Mouse (Mus musculus): ENCODE measurements around the gene Pus3. TPM values are rescaled to one million over a fixed set of nuclear protein-coding genes. Genes with fewer than 3 reads are reported as not detected.

Pus3 gene
- polyA plus RNA-seq, 1 experiment, result 12.7 TPM

DNA sequence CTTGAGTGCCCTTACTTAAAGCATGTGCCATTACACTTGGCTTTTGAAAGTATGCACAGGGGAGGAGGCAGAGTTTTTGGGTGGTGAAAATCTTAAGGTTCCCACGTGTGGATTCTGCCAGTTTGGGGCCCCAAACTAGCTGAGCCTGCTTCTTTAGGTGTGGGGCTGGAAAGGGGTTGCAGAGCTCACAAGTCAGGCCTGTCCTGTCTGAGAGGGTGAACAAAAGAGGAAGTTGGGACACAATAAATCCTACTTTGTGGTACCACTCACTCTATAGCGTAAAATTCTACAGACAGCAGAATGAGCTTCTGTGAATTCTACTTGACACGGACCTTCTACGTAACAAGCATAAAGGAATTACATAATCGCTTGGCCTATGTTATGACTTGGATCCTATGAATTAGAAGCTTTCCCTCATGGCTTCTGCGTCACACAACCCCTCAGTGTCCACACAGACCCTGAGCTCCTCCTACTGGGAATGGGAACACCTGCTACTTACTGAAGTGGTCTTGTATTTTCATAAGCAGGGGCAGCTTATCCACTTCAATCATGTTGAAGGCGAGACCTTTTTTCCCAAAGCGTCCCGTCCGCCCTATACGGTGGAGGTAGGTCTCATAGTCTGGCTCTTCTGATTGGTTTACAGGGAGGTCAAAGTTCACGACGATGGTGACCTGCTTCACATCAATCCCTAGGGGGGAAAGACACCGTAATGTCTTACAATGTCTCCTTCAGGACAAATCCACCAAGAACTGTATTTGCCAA, 15.1 kb upstream of the Pus3 start:
- Histone ChIP-seq H3K4me1 (ENCODE audit: control insufficient read depth, insufficient read depth, low read length) (no peaks in the 10 kb centered on the region), H3K4me3 (ENCODE audit: insufficient read depth, low read length) (no peak overlapping the region), H3K27ac (ENCODE audit: insufficient read depth, low read length) (no peak overlapping the region)
- TF ChIP-seq POLR2A (IDR thresholded peaks at IDR 0.05; ENCODE audit: low read depth, low read length), result no peak

GRCm38 (mm10) chr9:35544666-35545065, 13.7 kb upstream of the Pus3 start:
- Histone ChIP-seq H3K4me3 (ENCODE audit: insufficient read depth, low read length) (no peak overlapping the region), H3K27ac (ENCODE audit: insufficient read depth, low read length) (no peak overlapping the region), H3K4me1 (ENCODE audit: control insufficient read depth, insufficient read depth, low read length) (no peaks in the 10 kb centered on the region)
- TF ChIP-seq POLR2A (IDR thresholded peaks at IDR 0.05; ENCODE audit: low read depth, low read length) (no peak), CTCF (IDR thresholded peaks at IDR 0.05; ENCODE audit: borderline replicate concordance, insufficient read depth, low read length) (no peak)

DNA sequence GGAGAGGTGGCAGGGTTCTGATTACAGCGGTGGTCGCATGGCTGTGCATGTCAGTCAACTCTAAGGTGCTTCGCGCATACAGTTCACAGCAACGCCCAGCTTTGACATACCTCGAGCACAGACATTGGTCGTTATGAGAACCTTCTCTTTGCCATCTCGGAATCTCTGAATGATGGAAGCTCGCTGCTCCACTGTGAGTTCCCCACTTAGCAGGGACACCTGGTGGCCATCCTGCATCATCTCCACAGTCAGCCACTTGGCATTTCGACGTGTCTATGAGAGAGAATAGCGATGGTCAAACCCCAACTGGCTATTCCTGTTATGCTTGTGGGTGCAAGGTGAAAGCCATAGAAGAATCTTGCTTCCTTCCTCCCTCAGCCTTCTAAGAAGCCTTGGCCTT, 12.7 kb upstream of the Pus3 start:
- Histone ChIP-seq H3K4me3 (ENCODE audit: insufficient read depth, low read length) (no peak overlapping the region), H3K27ac (ENCODE audit: insufficient read depth, low read length) (no peak overlapping the region), H3K4me1 (ENCODE audit: control insufficient read depth, insufficient read depth, low read length) (no peaks in the 10 kb centered on the region)
- TF ChIP-seq CTCF (IDR thresholded peaks at IDR 0.05; ENCODE audit: borderline replicate concordance, insufficient read depth, low read length) (peak; percentile 26; the same call in 1 of the 2 replicates), POLR2A (IDR thresholded peaks at IDR 0.05; ENCODE audit: low read depth, low read length) (no peak)

DNA sequence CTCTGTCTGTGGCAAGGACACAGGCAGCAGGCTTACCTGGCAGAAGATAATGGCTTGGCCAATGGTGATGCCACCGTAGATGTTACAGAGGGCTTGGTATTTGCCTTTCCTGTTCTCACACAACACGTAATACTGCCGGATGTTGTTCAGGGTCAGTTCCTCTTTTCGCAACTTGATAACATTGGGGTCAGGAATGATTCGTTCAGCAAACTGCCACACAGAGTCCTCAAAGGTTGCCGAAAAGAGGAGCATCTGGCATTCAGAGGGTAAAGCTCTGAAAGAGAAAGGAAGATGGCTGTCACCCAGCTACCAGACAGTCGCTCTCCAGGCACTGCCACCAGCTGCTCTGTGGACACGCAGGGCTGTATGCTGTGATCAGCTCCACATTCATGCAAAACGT, 11.7 kb upstream of the Pus3 start:
- no peak overlapping the region for H3K27ac ChIP-seq (ENCODE audit: insufficient read depth, low read length)
- TF ChIP-seq POLR2A (IDR thresholded peaks at IDR 0.05; ENCODE audit: low read depth, low read length), result no peak
- no peak for TF ChIP-seq CTCF (IDR thresholded peaks at IDR 0.05; ENCODE audit: borderline replicate concordance, insufficient read depth, low read length)
- no peaks in the 10 kb centered on the region for H3K4me1 ChIP-seq (ENCODE audit: control insufficient read depth, insufficient read depth, low read length)
- H3K4me3 ChIP-seq (ENCODE audit: insufficient read depth, low read length), result no peak overlapping the region

DNA sequence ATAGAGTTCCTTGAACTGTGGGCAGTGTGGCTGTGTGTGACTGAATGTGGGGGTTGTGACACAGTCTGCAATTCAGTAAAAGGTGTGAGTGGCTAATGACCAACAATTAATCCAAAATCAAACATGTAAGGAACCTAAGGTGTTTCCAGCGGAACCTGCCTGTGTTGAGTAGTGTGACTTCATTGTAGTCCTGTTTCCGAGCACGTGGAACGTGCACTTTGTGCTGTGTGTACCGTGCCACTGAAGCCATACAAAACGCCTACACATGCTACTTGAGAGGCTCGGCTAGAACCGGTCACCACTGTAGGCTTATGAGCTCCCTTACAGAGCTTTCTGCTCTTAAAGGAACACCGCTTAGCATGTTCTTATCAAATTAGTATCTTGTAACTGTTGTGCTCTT, 9.9 kb upstream of the Pus3 start:
- no peak for TF ChIP-seq POLR2A (IDR thresholded peaks at IDR 0.05; ENCODE audit: low read depth, low read length)
- TF ChIP-seq CTCF (IDR thresholded peaks at IDR 0.05; ENCODE audit: borderline replicate concordance, insufficient read depth, low read length), result no peak
- H3K4me3 ChIP-seq (ENCODE audit: insufficient read depth, low read length), result no peak overlapping the region
- no peak overlapping the region for H3K27ac ChIP-seq (ENCODE audit: insufficient read depth, low read length)

DNA sequence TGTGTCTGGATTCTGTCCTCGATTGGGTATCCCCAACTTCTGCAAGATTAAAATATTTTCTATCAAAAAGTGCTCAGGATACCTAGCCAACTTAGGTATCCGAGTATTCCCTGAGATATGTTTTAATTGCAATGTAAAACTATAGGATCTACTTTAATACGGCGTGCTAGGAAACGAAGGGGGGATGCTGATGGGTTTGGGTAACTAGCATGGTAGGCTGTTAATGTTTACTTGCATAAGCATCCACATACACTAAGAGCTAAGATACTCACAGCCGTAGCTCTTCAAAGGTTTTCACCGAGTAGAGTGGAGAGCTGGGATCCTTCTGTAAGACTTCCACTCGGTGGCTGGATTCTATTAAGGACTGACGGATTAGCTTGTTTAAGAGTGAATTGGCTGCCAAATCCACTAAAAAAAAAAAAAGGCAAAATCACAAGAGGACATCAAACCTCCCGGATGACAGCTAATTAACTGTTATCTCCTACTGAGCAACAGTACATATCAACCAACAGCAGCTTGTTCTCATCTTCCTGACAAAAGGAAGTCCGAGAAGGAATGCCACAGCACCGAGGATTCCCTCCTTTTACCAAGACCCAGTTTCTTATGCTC, 1.8 kb upstream of the Pus3 start:
- TF ChIP-seq POLR2A (IDR thresholded peaks at IDR 0.05; ENCODE audit: low read depth, low read length) (no peak), CTCF (IDR thresholded peaks at IDR 0.05; ENCODE audit: borderline replicate concordance, insufficient read depth, low read length) (no peak)
- no peaks in the 10 kb centered on the region for H3K4me1 ChIP-seq (ENCODE audit: control insufficient read depth, insufficient read depth, low read length)
- no peak overlapping the region for H3K4me3 ChIP-seq (ENCODE audit: insufficient read depth, low read length)
- H3K27ac ChIP-seq (ENCODE audit: insufficient read depth, low read length), result no peak overlapping the region

More for the DNA sequence above, 9.9 kb upstream of the Pus3 start:
- no peaks in the 10 kb centered on the region for H3K4me1 ChIP-seq (ENCODE audit: control insufficient read depth, insufficient read depth, low read length)

DNA sequence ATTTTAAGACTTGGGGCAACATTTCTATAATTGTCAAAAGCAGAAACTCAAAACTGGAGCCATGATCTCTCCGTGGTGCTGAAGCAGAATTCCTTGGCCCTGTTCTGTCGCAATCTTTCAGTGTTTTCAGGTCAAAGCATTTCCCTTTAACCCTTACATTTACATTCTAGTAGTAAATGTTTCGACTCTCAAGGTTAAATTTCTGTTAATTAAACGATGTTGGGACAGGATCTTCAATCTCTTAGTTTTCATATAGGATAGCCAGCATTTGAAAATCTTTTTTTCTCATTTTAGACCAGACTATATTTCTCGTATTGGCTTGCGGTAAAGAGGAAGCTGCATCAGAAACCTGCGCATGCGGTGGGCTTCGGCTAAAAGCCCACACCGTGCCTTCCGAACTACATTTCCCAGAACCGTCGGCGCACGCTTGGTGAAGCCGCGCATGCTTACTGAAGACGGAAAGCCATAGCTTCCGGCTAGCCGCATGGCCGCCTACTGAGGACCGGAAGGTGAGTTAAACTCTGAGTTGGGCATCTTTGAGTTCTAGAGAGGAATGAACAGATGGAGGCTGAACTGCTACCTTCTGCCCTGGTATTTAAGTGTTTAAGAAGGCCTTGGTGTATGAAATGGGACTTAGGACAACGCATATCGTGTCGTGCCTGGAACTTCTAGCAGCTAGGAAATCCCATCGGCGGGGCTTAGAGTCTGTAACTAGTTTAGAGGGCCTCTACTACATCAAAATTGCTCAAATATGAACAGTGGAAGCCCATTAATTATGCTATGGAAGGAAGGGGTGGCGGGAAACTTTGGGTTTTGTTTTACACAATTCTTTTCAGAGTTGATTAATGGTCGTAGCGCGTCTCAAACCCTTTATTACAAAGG, 855 bp downstream of the Pus3 start:
- peak overlapping the region; percentile 92 for H3K4me3 ChIP-seq (ENCODE audit: insufficient read depth, low read length)
- peak overlapping the region; percentile 39; the same call in 1 of the 2 replicates for H3K27ac ChIP-seq (ENCODE audit: insufficient read depth, low read length)
- TF ChIP-seq CTCF (IDR thresholded peaks at IDR 0.05; ENCODE audit: borderline replicate concordance, insufficient read depth, low read length) (no peak), POLR2A (IDR thresholded peaks at IDR 0.05; ENCODE audit: low read depth, low read length) (peak; percentile 84)
- no peaks in the 10 kb centered on the region for H3K4me1 ChIP-seq (ENCODE audit: control insufficient read depth, insufficient read depth, low read length)

- Histone ChIP-seq H3K4me3 (ENCODE audit: insufficient read depth, low read length) (no peak overlapping the region), H3K4me1 (ENCODE audit: control insufficient read depth, insufficient read depth, low read length) (no peaks in the 10 kb centered on the region), H3K27ac (ENCODE audit: insufficient read depth, low read length) (no peak overlapping the region)
- no peak for TF ChIP-seq POLR2A (IDR thresholded peaks at IDR 0.05; ENCODE audit: low read depth, low read length)
- TF ChIP-seq CTCF (IDR thresholded peaks at IDR 0.05; ENCODE audit: borderline replicate concordance, insufficient read depth, low read length), result no peak
Measured at GRCm38 (mm10) chr9:35561076-35561475, 2.7 kb downstream of the Pus3 start.

- TF ChIP-seq POLR2A (IDR thresholded peaks at IDR 0.05; ENCODE audit: low read depth, low read length), result no peak
- no peak for TF ChIP-seq CTCF (IDR thresholded peaks at IDR 0.05; ENCODE audit: borderline replicate concordance, insufficient read depth, low read length)
- H3K4me3 ChIP-seq (ENCODE audit: insufficient read depth, low read length), result no peak overlapping the region
- H3K4me1 ChIP-seq (ENCODE audit: control insufficient read depth, insufficient read depth, low read length), result no peaks in the 10 kb centered on the region
- no peak overlapping the region for H3K27ac ChIP-seq (ENCODE audit: insufficient read depth, low read length)
Measured at GRCm38 (mm10) chr9:35561583-35561982, 3.2 kb downstream of the Pus3 start.
